ENCODE assay signal across 23 mouse cellular contexts in genomic region chr9:123429863-123430262, GRCm38 (mm10).
"Had no signal": no experiment of that assay in that cellular context is flagged by ENCODE, and none has a peak within 500 bp of the region (broad histone marks: within the 10 kb centered on the region; RNA-seq: fewer than 3 reads in every experiment).

No protein-coding gene starts in this region.

- H3K4me3 ChIP-seq: layer of hippocampus, adult 2 months; limb, embryonic 10.5 days; limb, embryonic 13.5 days; lung, embryonic 15.5 days; megakaryocyte, embryonic 14.5 days; midbrain, embryonic 10.5 days; midbrain, embryonic 13.5 days; myocyte; neural tube, embryonic 13.5 days had no signal

- H3K9me3 ChIP-seq: limb, embryonic 10.5 days; limb, embryonic 13.5 days; lung, embryonic 15.5 days; megakaryocyte, embryonic 14.5 days; midbrain, embryonic 10.5 days; midbrain, embryonic 13.5 days; neural tube, embryonic 13.5 days had no signal

- DNase-seq: kidney, adult 18-20 months; kidney, adult 9 months; kidney, postnatal 25 days; layer of hippocampus, adult 9-11 months; lung, adult 18-20 months; lung, postnatal 10 days; lung, postnatal 36 days; retina, postnatal 1 day; right cerebral cortex, postnatal 25 days; thymus, adult 18-20 months; thymus, postnatal 14 days; thymus, postnatal 4 days had no signal

- H3K9ac ChIP-seq: limb, embryonic 13.5 days; lung, embryonic 15.5 days; midbrain, embryonic 13.5 days; neural tube, embryonic 13.5 days had no signal

- H3K27ac ChIP-seq: layer of hippocampus, adult 2 months; limb, embryonic 10.5 days; limb, embryonic 13.5 days; lung, embryonic 15.5 days; midbrain, embryonic 13.5 days; neural tube, embryonic 13.5 days had no signal

- H3K4me1 ChIP-seq: limb, embryonic 10.5 days; midbrain, embryonic 13.5 days had no signal

- H3K27me3 ChIP-seq: limb, embryonic 13.5 days; lung, embryonic 15.5 days; megakaryocyte, embryonic 14.5 days; midbrain, embryonic 13.5 days; neural tube, embryonic 13.5 days had no signal

- H3K4me2 ChIP-seq: limb, embryonic 13.5 days; lung, embryonic 15.5 days; midbrain, embryonic 13.5 days; neural tube, embryonic 13.5 days had no signal

- ATAC-seq: intestine, embryonic 16.5 days; midbrain, embryonic 13.5 days; midbrain, embryonic 16.5 days had no signal
